18 mouse cellular contexts compared by ENCODE assay signal in genomic region chr10:28856154-28856553, GRCm38 (mm10).
"Had no signal": no experiment of that assay in that cellular context is flagged by ENCODE, and none has a peak within 500 bp of the region (broad histone marks: within the 10 kb centered on the region; RNA-seq: fewer than 3 reads in every experiment).

No protein-coding gene starts in this region.

- H3K9ac ChIP-seq: liver, postnatal 0 days; lung, embryonic 15.5 days; midbrain, embryonic 13.5 days; midbrain, embryonic 15.5 days; neural tube, embryonic 12.5 days; stomach, embryonic 15.5 days had no signal

- H3K4me1 ChIP-seq: lung, embryonic 15.5 days; megakaryocyte, embryonic 14.5 days; midbrain, embryonic 13.5 days; midbrain, embryonic 15.5 days; neural tube, embryonic 12.5 days; stomach, embryonic 15.5 days had no signal

- H3K4me3 ChIP-seq: lung, embryonic 15.5 days; megakaryocyte, embryonic 14.5 days; midbrain, embryonic 13.5 days; midbrain, embryonic 15.5 days; neural tube, embryonic 12.5 days; stomach, embryonic 15.5 days had no signal

- ATAC-seq: liver, postnatal 0 days; lung, postnatal 0 days; midbrain, embryonic 13.5 days; midbrain, embryonic 15.5 days had no signal

- H3K27ac ChIP-seq: lung, embryonic 15.5 days; macrophage; midbrain, embryonic 13.5 days; midbrain, embryonic 15.5 days; neural tube, embryonic 12.5 days; stomach, embryonic 15.5 days; stomach, postnatal 0 days had no signal

- H3K27me3 ChIP-seq: lung, embryonic 15.5 days; megakaryocyte, embryonic 14.5 days; midbrain, embryonic 13.5 days; midbrain, embryonic 15.5 days; neural tube, embryonic 12.5 days; stomach, embryonic 15.5 days had no signal

- H3K36me3 ChIP-seq: lung, embryonic 15.5 days; midbrain, embryonic 13.5 days; midbrain, embryonic 15.5 days; neural tube, embryonic 12.5 days; stomach, embryonic 15.5 days had no signal

- H3K9me3 ChIP-seq: lung, embryonic 15.5 days; megakaryocyte, embryonic 14.5 days; midbrain, embryonic 13.5 days; midbrain, embryonic 15.5 days; neural tube, embryonic 12.5 days; stomach, embryonic 15.5 days had no signal

- H3K4me2 ChIP-seq: lung, embryonic 15.5 days; midbrain, embryonic 11.5 days; midbrain, embryonic 13.5 days; midbrain, embryonic 15.5 days; neural tube, embryonic 12.5 days; stomach, embryonic 15.5 days had no signal

- DNase-seq: liver, postnatal 0 days; lung, adult 2 months; lung, postnatal 14 days; lung, postnatal 36 days; right cerebral cortex, postnatal 14 days; thymus, adult 18-20 months; thymus, postnatal 14 days; thymus, postnatal 36 days had no signal
